Mouse (Mus musculus) neural tube, embryonic 14.5 days (tissue): ENCODE results near the gene Slc24a4. TPM values are rescaled to one million over a fixed set of nuclear protein-coding genes. Genes with fewer than 3 reads are reported as not detected.
A peak's percentile ranks its signal among the peaks of the same experiment; 100 is the strongest.

ENCODE experiments used
- ATAC-seq: fragments of 200-750 bp; cut with Nextera tagmentation; 2 replicates; pipeline ENCODE4 v1.8.0; 2017; ENCODE audit warnings: low read depth, mild to moderate bottlenecking, moderate TSS enrichment, moderate library complexity
- H3K27ac ChIP-seq: fragments of 300-500 bp; sonication (generic); 2 replicates; pipeline ENCODE4 v1.5.1; 2014; ENCODE audit warnings: low read depth, mild to moderate bottlenecking, control low read depth, low read length, moderate library complexity, mixed read lengths
- H3K27me3 ChIP-seq: fragments of 300-500 bp; sonication (generic); 2 replicates; pipeline ENCODE4 v1.6.1; 2014; ENCODE audit warnings: low read length; ENCODE audit not compliant: control insufficient read depth, insufficient read depth
- H3K36me3 ChIP-seq: fragments of 300-500 bp; sonication (generic); 2 replicates; pipeline ENCODE4 v1.6.1; 2014; ENCODE audit warnings: low read length, mixed read lengths; ENCODE audit not compliant: control insufficient read depth, insufficient read depth
- H3K4me1 ChIP-seq: fragments of 300-500 bp; sonication (generic); 2 replicates; pipeline ENCODE4 v1.6.1; 2014; ENCODE audit warnings: low read length; ENCODE audit not compliant: control insufficient read depth, insufficient read depth
- H3K4me2 ChIP-seq: fragments of 300-500 bp; sonication (generic); 2 replicates; pipeline ENCODE4 v1.6.1; 2014; ENCODE audit warnings: mild to moderate bottlenecking, low read depth, low read length, control low read depth
- H3K4me3 ChIP-seq: fragments of 300-500 bp; sonication (generic); 2 replicates; pipeline ENCODE4 v1.5.1; 2014; ENCODE audit warnings: low read depth, low read length, control low read depth, mixed read lengths
- H3K9ac ChIP-seq: fragments of 300-500 bp; sonication (generic); replicated peaks from 2 replicates; pipeline ENCODE4 v1.6.1; 2014; ENCODE audit warnings: low read depth, mild to moderate bottlenecking, control low read depth, low read length, mixed read lengths
- H3K9me3 ChIP-seq: fragments of 300-500 bp; sonication (generic); 2 replicates; pipeline ENCODE4 v1.6.1; 2016; ENCODE audit warnings: low read length; ENCODE audit not compliant: control insufficient read depth
- WGBS: fragments of 180-500 bp; shearing (Covaris S2); extraction: QIAGEN DNeasy Blood & Tissue Kit; methylation state at CpG from one replicate; pipeline ENCODE4 v1.1.7; 2014; 5-methylcytosine and 5-hydroxymethylcytosine counted together
- polyA plus RNA-seq: library from polyadenylated mRNA; unstranded; fragments of >200 nt; fragmentation: Nextera tagmentation; extraction: Ambion mirVana; gene quantifications from 2 replicates; pipeline ENCODE4 v1.2.1, GENCODE M21; 2014

Gene Slc24a4
- polyA plus RNA-seq, 1 experiment from 2014 or later: 3.2 TPM

DNA sequence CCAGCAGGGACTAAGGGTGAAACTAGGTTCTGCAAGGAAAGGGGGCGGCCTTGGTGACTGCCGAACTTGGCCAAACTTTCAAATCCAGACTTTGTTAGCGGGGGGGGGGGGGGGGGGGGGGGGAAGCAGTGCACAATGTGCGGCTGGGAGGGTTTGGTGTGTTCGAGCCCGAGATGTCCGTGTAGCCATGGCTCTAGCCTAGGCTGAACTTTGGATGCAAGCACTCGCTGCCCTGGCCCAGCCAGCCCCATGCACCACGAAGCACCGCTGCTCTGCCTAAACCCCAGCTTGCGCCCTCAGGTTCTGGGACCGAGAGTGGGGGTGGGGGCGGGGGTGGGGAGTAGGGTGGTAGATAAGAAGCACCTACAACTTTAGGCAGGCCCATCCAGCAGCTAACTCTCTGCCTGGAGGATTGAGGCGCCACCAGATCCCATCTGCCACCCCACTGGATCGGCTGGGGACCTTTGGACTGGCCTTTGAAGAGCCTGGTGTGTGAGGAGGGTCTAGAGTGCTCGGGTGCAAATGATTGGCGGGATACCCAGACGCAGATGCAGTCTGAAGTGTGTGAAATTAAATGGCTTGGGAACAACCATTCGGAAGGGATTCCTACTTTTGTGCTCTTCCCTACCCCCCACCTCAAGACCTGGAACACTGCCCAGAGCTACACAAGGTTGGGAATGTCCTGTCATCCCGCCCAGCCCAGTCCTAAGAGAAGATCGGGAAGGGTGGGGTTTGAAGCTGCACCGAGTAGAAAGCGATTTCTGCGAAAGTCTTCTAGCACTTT lies 155.1 kb downstream of the Slc24a4 start:
- WGBS: 8% methylated on average over 23 of the region's 24 CpGs
- Histone ChIP-seq H3K4me1 (peaks cover 8% of the 10 kb centered on the region), H3K27me3 (no peaks in the 10 kb centered on the region), H3K36me3 (no peaks in the 10 kb centered on the region), H3K9ac (peak overlapping the region; percentile 59), H3K27ac (peak overlapping the region; percentile 50), H3K4me2 (peak overlapping the region; percentile 98), H3K4me3 (peak overlapping the region; percentile 52), H3K9me3 (no peaks in the 10 kb centered on the region)
- peak; percentile 74 for ATAC-seq

DNA sequence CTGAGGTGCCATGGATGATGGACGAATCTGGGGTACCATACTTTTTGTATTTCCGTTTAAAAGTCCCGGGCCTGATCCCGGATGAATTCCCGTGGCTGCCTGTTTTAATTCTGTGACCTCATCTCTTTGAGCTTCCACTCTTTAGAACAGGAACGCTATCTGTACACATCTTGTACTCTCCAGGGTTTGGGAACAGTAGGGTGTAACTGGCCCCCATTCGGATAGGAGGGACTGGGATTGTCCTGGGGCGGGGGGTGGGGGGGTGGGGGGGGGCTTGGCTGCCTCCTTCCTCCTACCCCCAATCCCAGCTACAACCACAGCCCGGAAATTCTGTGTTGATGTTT lies 155.7 kb downstream of the Slc24a4 start:
- no peaks in the 10 kb centered on the region for H3K36me3 ChIP-seq
- 32% methylated on average over 9 of the region's 9 CpGs for WGBS
- H3K27ac ChIP-seq: no peak overlapping the region
- H3K4me1 ChIP-seq: peaks cover 8% of the 10 kb centered on the region
- peak overlapping the region; percentile 98; the same call in 1 of the 2 replicates for H3K4me2 ChIP-seq
- H3K9me3 ChIP-seq: no peaks in the 10 kb centered on the region
- H3K4me3 ChIP-seq: no peak overlapping the region
- ATAC-seq: no peak
- no peaks in the 10 kb centered on the region for H3K27me3 ChIP-seq
- no peak overlapping the region for H3K9ac ChIP-seq

DNA sequence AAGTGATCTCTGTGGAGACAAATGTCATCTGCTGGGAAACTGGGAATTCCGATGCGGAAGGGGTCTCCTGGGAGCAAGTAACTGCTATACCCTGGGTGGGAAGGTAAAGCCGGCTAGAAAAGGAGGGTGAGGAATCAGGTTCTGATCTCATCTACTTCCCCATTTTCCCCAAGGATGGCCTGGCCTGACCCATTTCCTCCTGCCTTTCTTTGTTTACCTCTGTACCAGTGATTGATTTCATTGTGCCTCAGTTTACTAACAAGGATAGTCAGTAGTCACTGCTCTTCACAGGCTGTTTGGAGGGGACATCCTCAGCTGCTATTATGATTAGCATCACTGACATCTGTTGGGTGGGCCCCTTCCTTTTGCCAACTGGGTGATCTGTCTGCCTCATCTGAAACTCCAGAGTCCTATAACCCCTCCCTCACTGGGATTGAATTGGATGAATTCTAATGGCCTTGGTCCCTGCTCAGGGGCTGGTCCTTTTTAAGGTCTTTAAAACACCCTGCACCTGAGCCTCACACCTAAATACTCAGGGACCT lies 156.2 kb downstream of the Slc24a4 start:
- no peak overlapping the region for H3K4me3 ChIP-seq
- no peaks in the 10 kb centered on the region for H3K9me3 ChIP-seq
- ATAC-seq: no peak
- H3K27ac ChIP-seq: no peak overlapping the region
- H3K36me3 ChIP-seq: no peaks in the 10 kb centered on the region
- H3K4me1 ChIP-seq: peaks cover 8% of the 10 kb centered on the region
- H3K9ac ChIP-seq: no peak overlapping the region
- H3K27me3 ChIP-seq: no peaks in the 10 kb centered on the region
- 40% methylated on average over 3 of the region's 3 CpGs for WGBS
- H3K4me2 ChIP-seq: peak overlapping the region; percentile 98; the same call in 1 of the 2 replicates

DNA sequence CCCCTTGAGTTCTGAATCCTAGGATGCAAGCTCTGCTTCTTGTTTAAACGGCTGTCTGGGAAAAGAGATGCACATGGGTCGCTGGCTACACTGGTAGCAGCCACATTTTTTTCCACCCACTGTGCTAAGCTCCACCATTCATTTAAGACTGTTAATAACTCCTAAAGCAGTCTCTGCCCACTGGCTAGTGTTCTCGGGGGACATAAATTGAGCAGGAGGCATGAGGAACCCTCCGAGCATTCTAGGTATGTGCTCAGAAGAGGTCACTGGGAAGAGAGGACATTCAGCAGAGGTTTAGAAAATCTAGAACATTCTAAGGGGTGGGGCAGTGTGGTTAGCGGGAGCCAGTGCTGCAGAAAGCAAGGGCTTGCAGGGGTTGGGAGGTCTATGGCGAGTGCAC lies 156.8 kb downstream of the Slc24a4 start:
- Histone ChIP-seq H3K36me3 (no peaks in the 10 kb centered on the region), H3K4me3 (no peak overlapping the region), H3K4me1 (peaks cover 8% of the 10 kb centered on the region), H3K9me3 (no peaks in the 10 kb centered on the region), H3K27me3 (no peaks in the 10 kb centered on the region), H3K9ac (no peak overlapping the region), H3K4me2 (no peak overlapping the region), H3K27ac (no peak overlapping the region)
- WGBS: 75% methylated on average over 6 of the region's 6 CpGs
- ATAC-seq: no peak

DNA sequence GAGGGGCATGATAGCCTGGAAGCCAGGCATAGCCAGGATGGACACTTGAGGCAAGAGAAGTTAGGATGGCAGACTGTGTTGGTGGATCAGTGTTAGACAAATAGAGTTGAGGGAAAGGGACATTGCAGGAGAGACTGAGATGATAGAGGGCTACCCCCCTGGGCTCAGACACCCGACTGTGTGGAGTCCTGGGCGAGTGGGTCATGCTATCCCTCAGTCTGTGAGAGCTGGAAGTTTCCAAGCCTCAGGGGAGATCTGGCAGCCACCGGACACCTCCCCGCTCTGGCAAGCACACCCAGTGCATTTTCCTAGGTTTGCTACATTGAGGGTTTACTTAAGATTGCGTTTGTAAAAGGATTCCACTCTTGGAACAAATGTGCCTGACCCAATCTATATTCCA lies 157.2 kb downstream of the Slc24a4 start:
- Histone ChIP-seq H3K36me3 (no peaks in the 10 kb centered on the region), H3K9ac (no peak overlapping the region), H3K4me3 (no peak overlapping the region), H3K4me1 (peaks cover 8% of the 10 kb centered on the region), H3K4me2 (no peak overlapping the region), H3K9me3 (no peaks in the 10 kb centered on the region), H3K27ac (no peak overlapping the region), H3K27me3 (no peaks in the 10 kb centered on the region)
- no peak for ATAC-seq
- 88% methylated on average over 5 of the region's 5 CpGs for WGBS

DNA sequence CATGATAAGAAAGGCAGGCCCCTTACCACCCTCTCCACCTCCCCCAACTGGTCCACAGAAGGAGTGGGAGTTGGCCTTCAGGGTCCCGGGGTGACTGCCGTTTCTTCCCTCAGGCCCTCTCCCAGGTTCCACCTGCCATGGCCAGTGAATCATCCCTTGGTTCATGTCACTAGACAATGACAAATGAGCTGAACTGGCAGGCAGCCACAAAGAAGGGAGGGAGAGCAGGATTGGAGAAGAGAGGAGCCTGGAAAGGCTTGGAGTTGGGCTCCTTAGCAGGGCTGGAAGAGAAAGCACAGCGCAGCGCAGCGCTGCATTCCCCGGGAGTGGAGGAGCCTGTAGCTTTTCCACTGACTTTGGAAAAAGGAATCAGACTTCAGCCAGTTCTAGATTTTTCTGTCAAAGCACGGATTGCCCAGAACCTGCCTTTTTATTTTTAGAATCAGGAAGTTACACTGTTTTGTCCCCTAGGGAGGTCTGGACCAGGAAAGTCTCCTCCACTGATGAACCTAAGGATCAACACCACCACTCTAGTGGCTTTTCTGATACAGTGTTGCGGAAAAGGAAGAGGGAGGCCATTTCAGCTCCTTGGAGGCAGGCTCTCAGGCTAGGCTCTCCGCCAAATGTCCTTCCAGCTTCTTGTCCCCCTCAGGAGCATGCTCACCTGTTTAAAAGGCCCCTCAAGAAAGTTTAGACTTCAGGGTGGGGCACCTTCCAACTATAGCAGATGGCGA lies 158.3 kb downstream of the Slc24a4 start:
- H3K27me3 ChIP-seq: no peaks in the 10 kb centered on the region
- H3K27ac ChIP-seq: no peak overlapping the region; the same call in 1 of the 2 replicates
- H3K4me2 ChIP-seq: no peak overlapping the region
- no peak overlapping the region for H3K4me3 ChIP-seq
- H3K9ac ChIP-seq: no peak overlapping the region
- no peaks in the 10 kb centered on the region for H3K9me3 ChIP-seq
- no peaks in the 10 kb centered on the region for H3K36me3 ChIP-seq
- peaks cover 8% of the 10 kb centered on the region for H3K4me1 ChIP-seq
- ATAC-seq: no peak
- 57% methylated on average over 10 of the region's 10 CpGs for WGBS

DNA sequence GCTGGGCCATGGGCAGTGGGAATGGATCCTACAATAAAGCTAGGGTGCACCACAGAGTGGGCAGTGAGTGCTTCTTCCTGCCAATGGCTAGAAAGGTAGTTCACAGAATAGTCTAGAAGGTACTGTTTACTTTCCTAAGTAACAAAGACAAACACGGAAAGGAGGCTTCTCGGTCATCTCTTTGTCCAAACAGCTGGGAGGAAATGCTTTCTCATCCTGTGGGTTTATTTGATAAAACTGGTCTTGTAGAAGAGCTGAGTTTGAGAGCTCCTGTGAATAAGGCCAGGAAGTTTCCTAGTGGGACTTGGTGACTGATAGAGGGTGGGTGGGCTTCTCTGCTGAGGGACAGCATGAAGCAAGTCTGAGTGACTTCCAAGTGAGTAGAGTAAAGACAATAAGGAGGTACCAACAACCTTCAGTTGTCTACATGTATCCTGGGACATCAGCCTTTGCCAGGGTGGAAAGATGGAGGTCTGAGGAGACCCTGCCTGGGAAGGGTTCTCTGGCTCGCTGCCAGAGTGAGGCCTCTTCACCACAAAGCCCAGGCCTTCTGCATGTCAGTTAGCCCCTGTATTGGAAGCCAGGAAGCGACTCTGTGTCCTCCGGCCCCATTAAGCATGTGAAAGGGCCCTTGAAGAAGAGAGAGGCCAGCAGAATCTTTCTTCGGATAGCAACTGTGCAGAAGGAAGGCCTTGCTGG lies 159.5 kb downstream of the Slc24a4 start:
- Histone ChIP-seq H3K36me3 (no peaks in the 10 kb centered on the region), H3K27ac (no peak overlapping the region), H3K4me3 (no peak overlapping the region), H3K9me3 (no peaks in the 10 kb centered on the region), H3K27me3 (no peaks in the 10 kb centered on the region), H3K9ac (no peak overlapping the region), H3K4me1 (peaks cover 8% of the 10 kb centered on the region), H3K4me2 (no peak overlapping the region)
- no peak for ATAC-seq
- WGBS: 77% methylated on average over 6 of the region's 6 CpGs

DNA sequence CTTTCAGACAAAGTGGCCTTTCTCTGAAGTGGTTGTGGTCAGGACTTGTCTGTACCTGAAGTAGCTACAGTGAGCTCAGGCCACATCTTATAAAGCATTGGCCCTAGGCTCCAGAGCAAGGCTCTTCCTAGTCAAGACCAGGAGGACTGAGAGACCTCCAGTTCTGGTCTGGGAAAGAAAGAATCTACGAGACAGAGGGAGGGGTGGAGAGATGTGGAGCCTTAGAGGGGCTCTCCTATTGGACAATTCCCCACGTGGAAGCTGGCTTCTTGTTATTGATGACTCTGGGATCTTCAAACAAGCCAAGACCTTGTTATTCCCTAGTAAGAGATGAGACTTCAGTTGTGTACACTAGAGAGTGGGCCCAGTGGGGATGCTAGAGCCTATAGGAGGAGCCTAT lies 160.3 kb downstream of the Slc24a4 start:
- Histone ChIP-seq H3K9me3 (no peaks in the 10 kb centered on the region), H3K4me2 (no peak overlapping the region), H3K27ac (no peak overlapping the region), H3K36me3 (no peaks in the 10 kb centered on the region), H3K4me1 (peaks cover 3% of the 10 kb centered on the region), H3K4me3 (no peak overlapping the region), H3K9ac (no peak overlapping the region), H3K27me3 (no peaks in the 10 kb centered on the region)
- ATAC-seq: no peak
- 33% methylated on average over 2 of the region's 2 CpGs for WGBS
